Mouse (Mus musculus) intestine, postnatal 0 days (tissue): ENCODE results near the gene Cntrl. TPM values are rescaled to one million over a fixed set of nuclear protein-coding genes. Genes with fewer than 3 reads are reported as not detected.

ENCODE experiments used
- ATAC-seq: fragments of 200-750 bp; cut with Nextera tagmentation; 2 replicates; pipeline ENCODE4 v1.8.0; 2017; ENCODE audit warnings: mild to moderate bottlenecking, moderate TSS enrichment, moderate library complexity
- H3K27ac ChIP-seq: fragments of 300-500 bp; sonication (generic); 2 replicates; pipeline ENCODE4 v1.5.1; 2014; ENCODE audit warnings: mild to moderate bottlenecking, low read depth, low read length, moderate library complexity
- H3K27me3 ChIP-seq: fragments of 300-500 bp; sonication (generic); replicated peaks from 2 replicates; pipeline ENCODE4 v1.6.1; 2014; ENCODE audit warnings: low read length, mixed read lengths; ENCODE audit not compliant: control insufficient read depth, insufficient read depth
- H3K36me3 ChIP-seq: fragments of 300-500 bp; sonication (generic); 2 replicates; pipeline ENCODE4 v1.6.1; 2014; ENCODE audit warnings: mild to moderate bottlenecking, moderate library complexity; ENCODE audit not compliant: control insufficient read depth, insufficient read depth
- H3K4me1 ChIP-seq: fragments of 300-500 bp; sonication (generic); replicated peaks from 2 replicates; pipeline ENCODE4 v1.6.1; 2014; ENCODE audit warnings: antibody characterized with exemption, low read length, mixed read lengths; ENCODE audit not compliant: control insufficient read depth, insufficient read depth
- H3K4me2 ChIP-seq: fragments of 300-500 bp; sonication (generic); replicated peaks from 2 replicates; pipeline ENCODE4 v1.6.1; 2014; ENCODE audit warnings: low read depth, mild to moderate bottlenecking, moderate library complexity
- H3K4me3 ChIP-seq: fragments of 300-500 bp; sonication (generic); 2 replicates; pipeline ENCODE4 v1.5.1; 2014; ENCODE audit warnings: low read depth, low read length
- H3K9ac ChIP-seq: fragments of 300-500 bp; sonication (generic); 2 replicates; pipeline ENCODE4 v1.6.1; 2014; ENCODE audit warnings: mild to moderate bottlenecking, low read depth, low read length
- H3K9me3 ChIP-seq: fragments of 300-500 bp; sonication (generic); 2 replicates; pipeline ENCODE4 v1.6.1; 2016; ENCODE audit warnings: mixed run types; ENCODE audit not compliant: control insufficient read depth
- CTCF ChIP-seq: sonication (generic); IDR thresholded peaks from 2 replicates; pipeline ENCODE4 v1.5.1; 2016; ENCODE audit warnings: low read depth, mild to moderate bottlenecking, control low read depth, antibody characterized with exemption, moderate library complexity
- WGBS: fragments of 180-500 bp; shearing (Covaris S2); extraction: QIAGEN DNeasy Blood & Tissue Kit; methylation state at CpG from one replicate; pipeline ENCODE4 v1.1.7; 2014; 5-methylcytosine and 5-hydroxymethylcytosine counted together
- polyA plus RNA-seq: library from polyadenylated mRNA; unstranded; fragments of >200 nt; fragmentation: Nextera tagmentation; extraction: Ambion mirVana; gene quantifications from 2 replicates; pipeline ENCODE4 v1.2.1, GENCODE M21; 2015

Cntrl gene
- polyA plus RNA-seq, 1 experiment from 2014 or later, result 9.8 TPM

GRCm38 (mm10) chr2:35200898-35201668, 91.8 kb downstream of the Cntrl start, which contains the start of gene Rab14:
Gene Rab14, minus strand, starts transcription at chr2:35201120.
- Histone ChIP-seq H3K4me2 (peak within 1 kb of the TSS; percentile 75), H3K27me3 (no peaks in the 10 kb centered on the region), H3K9me3 (no peaks in the 10 kb centered on the region), H3K4me3 (peak within 1 kb of the TSS; percentile 99), H3K27ac (peak within 1 kb of the TSS; percentile 97), H3K4me1 (0 out of 2 replicates have a peak, but pooled peaks cover 6% of the 10 kb centered on the region), H3K9ac (peak within 1 kb of the TSS; percentile 100), H3K36me3 (no peaks in the 10 kb centered on the region)
- TF ChIP-seq CTCF, result peak; percentile 21; the same call in 1 of the 2 replicates
- WGBS, result under 1% methylated on average over 47 of the region's 47 CpGs
- peak; percentile 99 for ATAC-seq

- no peak overlapping the region for H3K27ac ChIP-seq
- no peak overlapping the region for H3K4me2 ChIP-seq
- H3K36me3 ChIP-seq, result no peaks in the 10 kb centered on the region
- no peaks in the 10 kb centered on the region for H3K4me1 ChIP-seq
- H3K27me3 ChIP-seq, result no peaks in the 10 kb centered on the region
- H3K4me3 ChIP-seq, result no peak overlapping the region
- ATAC-seq, result no peak
- no peak for TF ChIP-seq CTCF
- no peaks in the 10 kb centered on the region for H3K9me3 ChIP-seq
- no peak overlapping the region for H3K9ac ChIP-seq
Measured at GRCm38 (mm10) chr2:35203729-35204128, 94.4 kb downstream of the Cntrl start.

GRCm38 (mm10) chr2:35206761-35207160, 97.5 kb downstream of the Cntrl start:
- 82% methylated on average over 3 of the region's 3 CpGs for WGBS
- Histone ChIP-seq H3K36me3 (no peaks in the 10 kb centered on the region), H3K4me2 (no peak overlapping the region), H3K4me3 (no peak overlapping the region), H3K9ac (no peak overlapping the region), H3K4me1 (no peaks in the 10 kb centered on the region), H3K27me3 (no peaks in the 10 kb centered on the region), H3K27ac (no peak overlapping the region), H3K9me3 (no peaks in the 10 kb centered on the region)
- no peak for TF ChIP-seq CTCF
- ATAC-seq, result no peak

- Histone ChIP-seq H3K4me2 (no peak overlapping the region), H3K9me3 (no peaks in the 10 kb centered on the region), H3K27me3 (no peaks in the 10 kb centered on the region), H3K27ac (no peak overlapping the region), H3K9ac (no peak overlapping the region), H3K4me3 (no peak overlapping the region), H3K36me3 (no peaks in the 10 kb centered on the region), H3K4me1 (no peaks in the 10 kb centered on the region)
- no peak for TF ChIP-seq CTCF
- ATAC-seq, result no peak; the same call in 1 of the 2 replicates
- WGBS, result 70% methylated on average over 3 of the region's 3 CpGs
Measured at GRCm38 (mm10) chr2:35208054-35208453, 98.8 kb downstream of the Cntrl start.

- Histone ChIP-seq H3K4me2 (no peak overlapping the region), H3K27me3 (no peaks in the 10 kb centered on the region), H3K4me3 (no peak overlapping the region), H3K9me3 (no peaks in the 10 kb centered on the region), H3K9ac (no peak overlapping the region), H3K36me3 (no peaks in the 10 kb centered on the region), H3K4me1 (no peaks in the 10 kb centered on the region), H3K27ac (no peak overlapping the region)
- ATAC-seq, result no peak
- TF ChIP-seq CTCF, result no peak
- 61% methylated on average over 8 of the region's 8 CpGs for WGBS
Measured at GRCm38 (mm10) chr2:35208931-35209665, 99.8 kb downstream of the Cntrl start.

GRCm38 (mm10) chr2:35211681-35212080, 102.4 kb downstream of the Cntrl start:
- H3K27me3 ChIP-seq, result no peaks in the 10 kb centered on the region
- no peak overlapping the region for H3K27ac ChIP-seq
- peak; percentile 55 for ATAC-seq
- no peak for TF ChIP-seq CTCF
- H3K36me3 ChIP-seq, result no peaks in the 10 kb centered on the region
- H3K9ac ChIP-seq, result no peak overlapping the region
- 40% methylated on average over 3 of the region's 3 CpGs for WGBS
- H3K4me1 ChIP-seq, result no peaks in the 10 kb centered on the region
- H3K4me2 ChIP-seq, result no peak overlapping the region
- H3K9me3 ChIP-seq, result no peaks in the 10 kb centered on the region
- H3K4me3 ChIP-seq, result no peak overlapping the region
